Mouse (Mus musculus): ENCODE results near the gene Rbm15b. TPM values are rescaled to one million over a fixed set of nuclear protein-coding genes. Genes with fewer than 3 reads are reported as not detected.

Gene Rbm15b
- polyA plus RNA-seq, 1 experiment from 2014 or later: 12.3 TPM

Other genes starting within 250 kb of the Rbm15b start
- gene Grm2, start 231.3 kb downstream of the Rbm15b start, polyA plus RNA-seq (2015; fragmentation: Nextera tagmentation; extraction: Ambion mirVana): 0.14 TPM in 1 of 2 replicates, not detected in the other
- gene Tex264, start 201.5 kb downstream of the Rbm15b start, polyA plus RNA-seq (2015; fragmentation: Nextera tagmentation; extraction: Ambion mirVana): 77.7 and 86.7 TPM in 2 replicates
- gene Rad54l2, start 98.2 kb downstream of the Rbm15b start, polyA plus RNA-seq (2015; fragmentation: Nextera tagmentation; extraction: Ambion mirVana): 6.5 and 6.9 TPM in 2 replicates
- 18.1 and 22.4 TPM in 2 replicates for gene Dcaf1, start 65.6 kb downstream of the Rbm15b start, polyA plus RNA-seq (2015; fragmentation: Nextera tagmentation; extraction: Ambion mirVana)
- 281 and 293 TPM in 2 replicates for gene Manf, start 4.6 kb upstream of the Rbm15b start, polyA plus RNA-seq (2015; fragmentation: Nextera tagmentation; extraction: Ambion mirVana)